Mouse (Mus musculus): Measurements from ENCODE around the gene Tubb2b.
"Not testable (repeated sequence)": the region's sequence is repeated elsewhere in the genome, so short reads cannot be mapped to it uniquely, and the experiment has no call there.

The Tubb2b gene

DNA sequence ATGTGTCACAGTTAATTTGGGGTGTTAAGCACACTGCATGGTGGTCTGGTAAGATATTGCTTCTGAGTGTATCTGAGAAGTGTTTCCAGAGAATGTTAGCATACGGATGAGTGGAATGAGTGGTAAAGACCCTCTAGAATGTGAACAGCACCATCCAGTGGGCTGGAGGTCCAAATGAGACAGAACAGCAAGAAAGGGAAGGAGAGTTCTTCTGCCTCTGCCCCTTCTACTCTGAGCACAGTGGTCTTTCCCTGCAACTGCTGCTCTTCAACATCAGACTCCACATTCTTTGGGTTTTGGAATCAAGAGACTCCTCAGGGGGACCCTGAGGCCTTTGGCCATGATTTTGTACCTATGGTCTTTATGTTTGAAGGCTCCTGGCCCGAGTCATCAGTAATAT, 24.0 kb downstream of the Tubb2b start:
- no peak for DNase-seq

GRCm38 (mm10) chr13:34105364-34105763, 24.9 kb downstream of the Tubb2b start:
- DNase-seq, result no peak

DNA sequence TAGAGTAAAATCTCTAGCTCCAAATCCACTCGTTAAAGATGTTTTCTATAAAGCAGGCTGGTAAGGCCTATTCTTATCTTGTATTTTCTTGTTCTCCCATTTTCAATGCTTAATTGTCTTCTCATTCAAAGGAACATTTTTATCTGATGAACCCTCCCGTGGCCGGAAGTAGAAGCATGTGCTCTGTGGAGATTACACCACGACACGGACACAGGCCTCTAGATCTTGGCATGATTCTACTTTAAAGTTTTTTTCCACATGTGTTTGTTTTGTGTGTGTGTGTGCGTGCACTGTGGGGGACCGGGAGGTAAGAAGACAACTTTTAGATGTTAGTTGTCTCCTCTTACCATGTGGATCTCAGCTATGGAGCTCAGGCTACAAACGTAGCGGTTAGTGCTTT, 28.4 kb downstream of the Tubb2b start:
- no peak for DNase-seq

DNA sequence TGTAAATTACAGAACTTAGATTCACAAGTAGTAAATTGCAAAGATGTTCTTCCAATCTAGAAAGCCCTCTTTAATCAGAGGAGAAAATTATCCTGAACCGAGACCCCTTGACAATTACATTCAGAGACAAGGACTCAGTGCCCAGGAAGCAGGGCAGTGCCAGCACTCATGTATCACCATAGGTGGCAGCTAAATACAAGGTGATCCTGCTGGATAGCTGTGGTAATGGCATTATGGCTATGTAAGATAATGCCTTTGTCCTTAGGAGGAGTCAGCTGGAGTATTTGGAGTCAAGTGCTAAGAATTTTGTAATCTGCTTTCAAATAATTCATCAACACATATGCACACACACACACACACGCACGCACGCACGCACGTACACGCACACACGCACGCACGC, 29.0 kb downstream of the Tubb2b start:
- no peak for DNase-seq

- DNase-seq, result no peak
Measured at GRCm38 (mm10) chr13:34100733-34101132, 29.5 kb downstream of the Tubb2b start.

- DNase-seq, result peak in 1 of 2 experiments; percentile 50
Measured at GRCm38 (mm10) chr13:34097086-34097485, 33.2 kb downstream of the Tubb2b start.

- DNase-seq, result peak in 1 of 2 experiments; percentile 46
Measured at GRCm38 (mm10) chr13:34096455-34096854, 33.8 kb downstream of the Tubb2b start.

GRCm38 (mm10) chr13:34095542-34096435, 34.5 kb downstream of the Tubb2b start:
- DNase-seq, result no peak

DNA sequence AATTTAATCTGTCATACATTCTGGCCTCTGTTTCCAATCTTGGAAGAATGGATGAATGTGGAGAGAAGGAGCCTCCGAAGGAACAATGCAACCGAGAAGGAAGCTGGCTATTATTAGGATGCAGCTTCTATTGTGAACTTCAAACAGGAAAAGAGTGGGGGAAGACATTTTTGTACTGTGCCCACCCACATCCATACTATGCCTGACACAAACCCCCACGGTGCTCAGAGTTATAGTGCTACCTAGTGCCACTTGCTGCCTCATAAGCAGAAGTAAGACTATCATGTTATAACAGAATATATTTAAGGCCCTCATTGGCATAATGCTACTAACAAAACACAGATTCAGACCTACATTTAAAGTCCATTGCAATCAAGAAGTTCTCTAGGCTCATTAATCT, 40.9 kb downstream of the Tubb2b start:
- no peak for DNase-seq

- DNase-seq, result no peak
Measured at GRCm38 (mm10) chr13:34088871-34089288, 41.4 kb downstream of the Tubb2b start.

DNA sequence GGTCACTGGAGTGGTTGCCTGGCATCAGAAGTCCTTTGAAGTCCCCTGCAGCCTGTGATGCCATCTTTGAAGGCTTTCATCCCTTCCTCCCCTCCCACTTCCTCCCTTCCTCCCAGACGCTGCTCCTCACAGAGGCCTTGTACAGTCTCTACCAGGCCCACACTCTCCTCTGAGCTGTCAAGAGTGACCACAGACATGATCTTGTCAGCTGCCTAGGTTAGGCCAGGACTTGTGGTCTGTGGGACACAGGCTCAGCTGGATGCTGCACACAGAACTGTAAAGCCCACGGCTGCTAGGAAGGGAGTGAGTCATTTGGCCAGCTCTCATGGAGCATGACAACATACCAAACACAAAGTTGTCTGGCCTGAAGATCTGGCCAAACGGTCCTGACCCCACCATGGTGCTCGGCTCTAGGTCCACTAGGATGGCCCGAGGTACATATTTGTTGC, 42.0 kb downstream of the Tubb2b start:
- not testable (repeated sequence) for DNase-seq

GRCm38 (mm10) chr13:34087052-34087812, 43.0 kb downstream of the Tubb2b start:
- no peak for DNase-seq

GRCm38 (mm10) chr13:34084026-34084750, 46.1 kb downstream of the Tubb2b start:
- peak; percentile 72 to 82 for DNase-seq

DNA sequence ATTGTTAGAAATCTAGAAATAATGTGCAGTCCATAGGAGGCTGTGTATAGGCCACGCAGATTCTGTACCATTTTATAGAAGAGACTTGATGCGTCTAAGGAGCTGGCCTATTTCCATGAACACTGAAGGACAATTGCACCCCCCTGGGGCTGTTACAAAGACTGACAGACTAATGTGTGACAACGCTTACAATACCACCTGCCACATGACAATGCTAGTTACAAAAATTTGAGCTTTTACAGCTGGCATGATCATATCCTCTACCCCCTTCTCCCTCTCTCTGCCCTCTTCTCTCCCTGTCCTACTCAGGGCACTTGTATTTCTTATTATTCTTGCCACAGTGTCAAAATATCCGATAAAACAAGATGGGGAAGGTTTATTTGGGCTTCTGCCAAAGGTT, 48.3 kb downstream of the Tubb2b start:
- DNase-seq, result no peak

- DNase-seq, result no peak
Measured at GRCm38 (mm10) chr13:34079801-34080200, 50.5 kb downstream of the Tubb2b start.

DNA sequence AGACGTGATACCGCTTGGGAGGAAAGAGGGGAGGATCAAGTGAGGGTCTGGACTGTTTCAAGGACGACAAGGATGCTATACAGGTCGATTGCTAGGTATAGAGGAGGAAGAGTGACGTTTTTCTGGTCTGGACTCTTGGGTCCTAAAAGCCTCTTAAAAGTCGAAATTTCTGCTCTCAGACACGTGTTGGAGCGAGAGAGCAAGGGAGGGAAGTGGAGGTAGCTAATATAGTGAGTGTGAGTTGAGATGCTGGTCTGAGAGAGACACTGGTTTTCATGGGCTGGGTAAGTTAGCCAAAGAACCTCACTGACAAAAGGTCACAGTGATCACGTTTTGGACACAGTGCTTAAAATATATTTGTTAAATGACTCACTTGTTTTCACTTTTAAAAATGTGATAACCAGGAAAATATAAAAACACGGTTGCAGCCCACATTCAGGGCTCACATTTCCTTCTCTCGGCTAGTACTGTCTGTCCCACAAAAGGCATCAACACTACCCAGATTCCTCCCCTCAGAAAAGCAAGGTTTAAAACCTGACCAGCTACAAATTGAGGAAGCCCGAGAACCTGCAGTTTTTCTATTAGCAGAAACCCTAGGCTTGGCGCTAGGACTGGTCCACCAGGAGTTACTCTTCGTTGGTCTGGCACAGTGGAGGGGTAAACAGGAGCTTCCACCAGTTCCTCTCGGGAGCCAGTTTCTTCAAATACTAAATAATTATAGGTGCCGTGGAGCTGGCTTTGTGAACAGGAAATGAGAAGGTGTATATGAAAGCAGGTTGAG, 51.6 kb downstream of the Tubb2b start:
- no peak for DNase-seq

GRCm38 (mm10) chr13:34077492-34078271, 52.6 kb downstream of the Tubb2b start, which contains the start of gene Tubb2a:
Gene Tubb2a (minus strand): TSS chr13:34078007.
- DNase-seq, result peak; percentile 93 to 95
